Mouse (Mus musculus): Measurements from ENCODE around the gene BC052040.

The BC052040 gene

GRCm38 (mm10) chr2:115769597-115770305, 188.2 kb downstream of the BC052040 start:
- H3K4me1 ChIP-seq (replicated peaks; ENCODE audit: low read depth, low read length) = no peaks in the 10 kb centered on the region
- peaks cover 10% of the 10 kb centered on the region for H3K36me3 ChIP-seq (ENCODE audit: insufficient read depth, low read length)
- no peaks in the 10 kb centered on the region for H3K27me3 ChIP-seq (ENCODE audit: insufficient read depth, low read length)
- TF ChIP-seq POU5F1 (IDR thresholded peaks at IDR 0.05; ENCODE audit: borderline replicate concordance, low read length) = no peak
- no peak for TF ChIP-seq NANOG (IDR thresholded peaks at IDR 0.05; ENCODE audit: borderline replicate concordance, low read length)
- no peak for TF ChIP-seq CTCF (conservative IDR thresholded peaks at IDR 0.05; ENCODE audit: low read length)
- H3K4me3 ChIP-seq (replicated peaks; ENCODE audit: low read length) = no peak overlapping the region
- H3K9me3 ChIP-seq (ENCODE audit: low read length) = no peaks in the 10 kb centered on the region

- TF ChIP-seq CTCF (conservative IDR thresholded peaks at IDR 0.05; ENCODE audit: low read length) = no peak
- no peak for TF ChIP-seq POU5F1 (IDR thresholded peaks at IDR 0.05; ENCODE audit: borderline replicate concordance, low read length)
- TF ChIP-seq NANOG (IDR thresholded peaks at IDR 0.05; ENCODE audit: borderline replicate concordance, low read length) = no peak
- no peaks in the 10 kb centered on the region for H3K27me3 ChIP-seq (ENCODE audit: insufficient read depth, low read length)
Measured at GRCm38 (mm10) chr2:115772709-115773108, 191.2 kb downstream of the BC052040 start.

GRCm38 (mm10) chr2:115774153-115774908, 192.8 kb downstream of the BC052040 start:
- Histone ChIP-seq H3K4me1 (replicated peaks; ENCODE audit: low read depth, low read length) (no peaks in the 10 kb centered on the region), H3K36me3 (ENCODE audit: insufficient read depth, low read length) (peaks cover 33% of the 10 kb centered on the region), H3K27me3 (ENCODE audit: insufficient read depth, low read length) (no peaks in the 10 kb centered on the region), H3K4me3 (replicated peaks; ENCODE audit: low read length) (no peak overlapping the region), H3K9me3 (ENCODE audit: low read length) (no peaks in the 10 kb centered on the region)
- TF ChIP-seq POU5F1 (IDR thresholded peaks at IDR 0.05; ENCODE audit: borderline replicate concordance, low read length) (no peak), CTCF (conservative IDR thresholded peaks at IDR 0.05; ENCODE audit: low read length) (no peak), NANOG (IDR thresholded peaks at IDR 0.05; ENCODE audit: borderline replicate concordance, low read length) (no peak)

More at GRCm38 (mm10) chr2:115772709-115773108, 191.2 kb downstream of the BC052040 start:
- Histone ChIP-seq H3K36me3 (ENCODE audit: insufficient read depth, low read length) (peaks cover 22% of the 10 kb centered on the region), H3K4me1 (replicated peaks; ENCODE audit: low read depth, low read length) (no peaks in the 10 kb centered on the region), H3K4me3 (replicated peaks; ENCODE audit: low read length) (no peak overlapping the region), H3K9me3 (ENCODE audit: low read length) (no peaks in the 10 kb centered on the region)

GRCm38 (mm10) chr2:115775488-115776217, 194.1 kb downstream of the BC052040 start:
- no peaks in the 10 kb centered on the region for H3K9me3 ChIP-seq (ENCODE audit: low read length)
- no peaks in the 10 kb centered on the region for H3K4me1 ChIP-seq (replicated peaks; ENCODE audit: low read depth, low read length)

GRCm38 (mm10) chr2:115776924-115777860, 195.7 kb downstream of the BC052040 start:
- TF ChIP-seq CTCF (conservative IDR thresholded peaks at IDR 0.05; ENCODE audit: low read length) (no peak), NANOG (IDR thresholded peaks at IDR 0.05; ENCODE audit: borderline replicate concordance, low read length) (no peak), POU5F1 (IDR thresholded peaks at IDR 0.05; ENCODE audit: borderline replicate concordance, low read length) (no peak)
- Histone ChIP-seq H3K36me3 (ENCODE audit: insufficient read depth, low read length) (peaks cover 23% of the 10 kb centered on the region), H3K4me1 (replicated peaks; ENCODE audit: low read depth, low read length) (no peaks in the 10 kb centered on the region), H3K9me3 (ENCODE audit: low read length) (no peaks in the 10 kb centered on the region), H3K27me3 (ENCODE audit: insufficient read depth, low read length) (no peaks in the 10 kb centered on the region), H3K4me3 (replicated peaks; ENCODE audit: low read length) (no peak overlapping the region)

More at GRCm38 (mm10) chr2:115775488-115776217, 194.1 kb downstream of the BC052040 start:
- TF ChIP-seq POU5F1 (IDR thresholded peaks at IDR 0.05; ENCODE audit: borderline replicate concordance, low read length) (no peak), CTCF (conservative IDR thresholded peaks at IDR 0.05; ENCODE audit: low read length) (no peak), NANOG (IDR thresholded peaks at IDR 0.05; ENCODE audit: borderline replicate concordance, low read length) (no peak)
- Histone ChIP-seq H3K36me3 (ENCODE audit: insufficient read depth, low read length) (peaks cover 29% of the 10 kb centered on the region), H3K4me3 (replicated peaks; ENCODE audit: low read length) (no peak overlapping the region), H3K27me3 (ENCODE audit: insufficient read depth, low read length) (no peaks in the 10 kb centered on the region)

GRCm38 (mm10) chr2:115780546-115781011, 199.1 kb downstream of the BC052040 start:
- no peak for TF ChIP-seq NANOG (IDR thresholded peaks at IDR 0.05; ENCODE audit: borderline replicate concordance, low read length)
- no peak for TF ChIP-seq CTCF (conservative IDR thresholded peaks at IDR 0.05; ENCODE audit: low read length)
- TF ChIP-seq POU5F1 (IDR thresholded peaks at IDR 0.05; ENCODE audit: borderline replicate concordance, low read length) = no peak
- no peaks in the 10 kb centered on the region for H3K27me3 ChIP-seq (ENCODE audit: insufficient read depth, low read length)
- peaks cover 23% of the 10 kb centered on the region for H3K36me3 ChIP-seq (ENCODE audit: insufficient read depth, low read length)
- no peaks in the 10 kb centered on the region for H3K9me3 ChIP-seq (ENCODE audit: low read length)
- no peak overlapping the region for H3K4me3 ChIP-seq (replicated peaks; ENCODE audit: low read length)
- H3K4me1 ChIP-seq (replicated peaks; ENCODE audit: low read depth, low read length) = no peaks in the 10 kb centered on the region

GRCm38 (mm10) chr2:115785687-115786086, 204.2 kb downstream of the BC052040 start:
- Histone ChIP-seq H3K36me3 (ENCODE audit: insufficient read depth, low read length) (no peaks in the 10 kb centered on the region), H3K27me3 (ENCODE audit: insufficient read depth, low read length) (0 out of 2 replicates have a peak, but pooled peaks cover 4% of the 10 kb centered on the region), H3K4me1 (replicated peaks; ENCODE audit: low read depth, low read length) (no peaks in the 10 kb centered on the region), H3K4me3 (replicated peaks; ENCODE audit: low read length) (no peak overlapping the region), H3K9me3 (ENCODE audit: low read length) (no peaks in the 10 kb centered on the region)
- TF ChIP-seq POU5F1 (IDR thresholded peaks at IDR 0.05; ENCODE audit: borderline replicate concordance, low read length) (no peak), NANOG (IDR thresholded peaks at IDR 0.05; ENCODE audit: borderline replicate concordance, low read length) (no peak), CTCF (conservative IDR thresholded peaks at IDR 0.05; ENCODE audit: low read length) (no peak)
